Mouse (Mus musculus) kidney, adult 8-10 months (tissue): ENCODE measurements around the gene Rab31.

Experiments
- DNase-seq, 2 experiments: peaks; one replicate each; pipeline ENCODE4 v3.0.0; 2022

The Rab31 gene

GRCm38 (mm10) chr17:65735088-65735487 is 37.5 kb downstream of the Rab31 start:
- DNase-seq = no peak

GRCm38 (mm10) chr17:65732666-65733065 is 39.9 kb downstream of the Rab31 start:
- no peak for DNase-seq

GRCm38 (mm10) chr17:65731710-65732109 is 40.8 kb downstream of the Rab31 start:
- no peak for DNase-seq

- DNase-seq = no peak
These were observed 42.4 kb downstream of the Rab31 start for GRCm38 (mm10) chr17:65729945-65730741.

- DNase-seq = no peak
These were observed 45.8 kb downstream of the Rab31 start for GRCm38 (mm10) chr17:65726755-65727154.

- no peak for DNase-seq
These were observed 46.3 kb downstream of the Rab31 start for GRCm38 (mm10) chr17:65726274-65726673.

- no peak for DNase-seq
These were observed 46.7 kb downstream of the Rab31 start for GRCm38 (mm10) chr17:65725814-65726213.

- no peak for DNase-seq
These were observed 47.2 kb downstream of the Rab31 start for GRCm38 (mm10) chr17:65725381-65725780.

- DNase-seq = peak; percentile 26 to 34
These were observed 48.3 kb downstream of the Rab31 start for GRCm38 (mm10) chr17:65724254-65724653.

GRCm38 (mm10) chr17:65723633-65724032 is 48.9 kb downstream of the Rab31 start:
- peak; percentile 50 to 68 for DNase-seq

- DNase-seq = no peak
These were observed 51.2 kb downstream of the Rab31 start for GRCm38 (mm10) chr17:65721330-65721729.

GRCm38 (mm10) chr17:65719826-65720225 is 52.7 kb downstream of the Rab31 start:
- DNase-seq = no peak

GRCm38 (mm10) chr17:65718578-65718977 is 54.0 kb downstream of the Rab31 start:
- no peak for DNase-seq

- DNase-seq = no peak
These were observed 54.8 kb downstream of the Rab31 start for GRCm38 (mm10) chr17:65717658-65718199.

- DNase-seq = no peak
These were observed 58.5 kb downstream of the Rab31 start for GRCm38 (mm10) chr17:65714060-65714459.

- no peak for DNase-seq
These were observed 59.6 kb downstream of the Rab31 start for GRCm38 (mm10) chr17:65712861-65713535.

- no peak for DNase-seq
These were observed 60.8 kb downstream of the Rab31 start for GRCm38 (mm10) chr17:65711779-65712178.

GRCm38 (mm10) chr17:65710576-65710975 is 62.0 kb downstream of the Rab31 start:
- peak; percentile 32 to 42 for DNase-seq

GRCm38 (mm10) chr17:65706220-65706619 is 66.3 kb downstream of the Rab31 start:
- peak; percentile 49 to 79 for DNase-seq

GRCm38 (mm10) chr17:65703527-65704391 is 68.8 kb downstream of the Rab31 start:
- no peak for DNase-seq

- DNase-seq = peak; percentile 46 to 72
These were observed 70.6 kb downstream of the Rab31 start for GRCm38 (mm10) chr17:65701797-65702566.

GRCm38 (mm10) chr17:65701356-65701755 is 71.2 kb downstream of the Rab31 start:
- no peak for DNase-seq
